Mouse (Mus musculus) intestine, postnatal 0 days (tissue): ENCODE measurements at regions not wholly inside any gene's neighbourhood (a gene's known extent, or its start where the extent isn't known, plus 50 kb on each side); places are given as distances from the start of the nearest gene placed in this dataset.

Source experiments
- ATAC-seq: fragments of 200-750 bp; cut with Nextera tagmentation; 2 replicates; pipeline ENCODE4 v1.8.0; 2017; ENCODE audit warnings: mild to moderate bottlenecking, moderate TSS enrichment, moderate library complexity
- H3K27ac ChIP-seq: fragments of 300-500 bp; sonication (generic); 2 replicates; pipeline ENCODE4 v1.5.1; 2014; ENCODE audit warnings: mild to moderate bottlenecking, low read depth, low read length, moderate library complexity
- H3K27me3 ChIP-seq: fragments of 300-500 bp; sonication (generic); replicated peaks from 2 replicates; pipeline ENCODE4 v1.6.1; 2014; ENCODE audit warnings: low read length, mixed read lengths; ENCODE audit not compliant: control insufficient read depth, insufficient read depth
- H3K36me3 ChIP-seq: fragments of 300-500 bp; sonication (generic); 2 replicates; pipeline ENCODE4 v1.6.1; 2014; ENCODE audit warnings: mild to moderate bottlenecking, moderate library complexity; ENCODE audit not compliant: control insufficient read depth, insufficient read depth
- H3K4me1 ChIP-seq: fragments of 300-500 bp; sonication (generic); replicated peaks from 2 replicates; pipeline ENCODE4 v1.6.1; 2014; ENCODE audit warnings: antibody characterized with exemption, low read length, mixed read lengths; ENCODE audit not compliant: control insufficient read depth, insufficient read depth
- H3K4me2 ChIP-seq: fragments of 300-500 bp; sonication (generic); replicated peaks from 2 replicates; pipeline ENCODE4 v1.6.1; 2014; ENCODE audit warnings: low read depth, mild to moderate bottlenecking, moderate library complexity
- H3K4me3 ChIP-seq: fragments of 300-500 bp; sonication (generic); 2 replicates; pipeline ENCODE4 v1.5.1; 2014; ENCODE audit warnings: low read depth, low read length
- H3K9ac ChIP-seq: fragments of 300-500 bp; sonication (generic); 2 replicates; pipeline ENCODE4 v1.6.1; 2014; ENCODE audit warnings: mild to moderate bottlenecking, low read depth, low read length
- H3K9me3 ChIP-seq: fragments of 300-500 bp; sonication (generic); 2 replicates; pipeline ENCODE4 v1.6.1; 2016; ENCODE audit warnings: mixed run types; ENCODE audit not compliant: control insufficient read depth
- CTCF ChIP-seq: sonication (generic); IDR thresholded peaks from 2 replicates; pipeline ENCODE4 v1.5.1; 2016; ENCODE audit warnings: low read depth, mild to moderate bottlenecking, control low read depth, antibody characterized with exemption, moderate library complexity
- WGBS: fragments of 180-500 bp; shearing (Covaris S2); extraction: QIAGEN DNeasy Blood & Tissue Kit; methylation state at CpG from one replicate; pipeline ENCODE4 v1.1.7; 2014; 5-methylcytosine and 5-hydroxymethylcytosine counted together

GRCm38 (mm10) chr7:137939116-137939515, 458.4 kb downstream of the Tcerg1l start:
- H3K9me3 ChIP-seq: no peaks in the 10 kb centered on the region
- H3K4me3 ChIP-seq: no peak overlapping the region
- no peaks in the 10 kb centered on the region for H3K27me3 ChIP-seq
- TF ChIP-seq CTCF: no peak
- H3K4me2 ChIP-seq: no peak overlapping the region
- 79% methylated on average over 8 of the region's 8 CpGs for WGBS
- H3K9ac ChIP-seq: no peak overlapping the region
- H3K4me1 ChIP-seq: no peaks in the 10 kb centered on the region
- no peak overlapping the region for H3K27ac ChIP-seq
- no peaks in the 10 kb centered on the region for H3K36me3 ChIP-seq
- no peak for ATAC-seq

DNA sequence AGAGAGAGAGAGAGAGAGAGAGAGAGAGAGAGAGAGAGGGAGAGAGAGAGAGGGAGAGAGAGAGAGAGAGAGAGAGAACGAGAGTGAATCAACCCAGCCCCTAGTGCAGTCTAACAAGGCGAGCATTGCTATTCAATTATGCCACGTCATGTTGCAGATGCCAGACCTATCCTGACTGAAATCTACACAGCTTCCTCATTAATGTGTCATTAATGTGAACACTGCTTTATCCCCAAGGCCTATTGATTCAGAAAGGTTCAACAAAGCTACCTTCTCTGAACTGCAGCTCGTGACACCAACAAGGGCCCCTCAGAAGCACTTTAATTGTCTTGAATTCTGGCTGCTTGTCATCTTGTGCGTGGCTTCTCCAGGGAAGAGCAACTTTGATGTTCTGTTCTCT, 457.4 kb downstream of the Tcerg1l start:
- no peak overlapping the region for H3K4me2 ChIP-seq
- no peak for ATAC-seq
- H3K9ac ChIP-seq: no peak overlapping the region
- no peak overlapping the region for H3K4me3 ChIP-seq
- no peaks in the 10 kb centered on the region for H3K9me3 ChIP-seq
- no peak overlapping the region for H3K27ac ChIP-seq
- TF ChIP-seq CTCF: no peak
- 61% methylated on average over 5 of the region's 5 CpGs for WGBS
- H3K4me1 ChIP-seq: no peaks in the 10 kb centered on the region
- H3K36me3 ChIP-seq: no peaks in the 10 kb centered on the region
- H3K27me3 ChIP-seq: no peaks in the 10 kb centered on the region

DNA sequence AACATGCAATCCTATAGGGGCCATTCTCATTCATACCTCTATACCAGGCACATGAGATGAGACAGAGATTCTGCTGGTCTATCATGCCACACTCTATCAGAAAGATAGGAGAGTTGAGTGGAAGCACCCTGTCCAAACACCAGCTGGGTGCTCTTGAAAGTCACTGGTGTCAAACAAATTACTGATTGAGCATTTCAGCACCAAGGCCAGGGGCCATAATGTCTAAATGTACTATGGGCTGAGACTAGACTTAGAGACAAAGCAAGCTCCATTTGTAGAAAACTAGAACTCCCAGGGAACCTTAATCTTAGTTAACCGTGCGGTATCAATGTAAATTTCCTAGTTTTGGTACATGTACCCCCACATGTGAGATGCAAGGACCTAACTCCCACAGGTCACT, 452.5 kb downstream of the Tcerg1l start:
- TF ChIP-seq CTCF: no peak
- H3K4me3 ChIP-seq: no peak overlapping the region
- H3K27ac ChIP-seq: no peak overlapping the region
- WGBS: 87% methylated on average over 2 of the region's 2 CpGs
- H3K36me3 ChIP-seq: no peaks in the 10 kb centered on the region
- no peaks in the 10 kb centered on the region for H3K27me3 ChIP-seq
- H3K4me2 ChIP-seq: no peak overlapping the region
- no peak overlapping the region for H3K9ac ChIP-seq
- no peaks in the 10 kb centered on the region for H3K4me1 ChIP-seq
- ATAC-seq: no peak
- no peaks in the 10 kb centered on the region for H3K9me3 ChIP-seq

- H3K4me1 ChIP-seq: no peaks in the 10 kb centered on the region
- H3K27me3 ChIP-seq: no peaks in the 10 kb centered on the region
- H3K4me3 ChIP-seq: no peak overlapping the region
- WGBS: 34% methylated on average over 5 of the region's 5 CpGs
- H3K9me3 ChIP-seq: no peaks in the 10 kb centered on the region
- no peak overlapping the region for H3K27ac ChIP-seq
- ATAC-seq: no peak
- H3K4me2 ChIP-seq: no peak overlapping the region
- H3K9ac ChIP-seq: no peak overlapping the region
- H3K36me3 ChIP-seq: no peaks in the 10 kb centered on the region
- TF ChIP-seq CTCF: no peak
Observed at GRCm38 (mm10) chr7:137947424-137947823, 450.1 kb downstream of the Tcerg1l start.

DNA sequence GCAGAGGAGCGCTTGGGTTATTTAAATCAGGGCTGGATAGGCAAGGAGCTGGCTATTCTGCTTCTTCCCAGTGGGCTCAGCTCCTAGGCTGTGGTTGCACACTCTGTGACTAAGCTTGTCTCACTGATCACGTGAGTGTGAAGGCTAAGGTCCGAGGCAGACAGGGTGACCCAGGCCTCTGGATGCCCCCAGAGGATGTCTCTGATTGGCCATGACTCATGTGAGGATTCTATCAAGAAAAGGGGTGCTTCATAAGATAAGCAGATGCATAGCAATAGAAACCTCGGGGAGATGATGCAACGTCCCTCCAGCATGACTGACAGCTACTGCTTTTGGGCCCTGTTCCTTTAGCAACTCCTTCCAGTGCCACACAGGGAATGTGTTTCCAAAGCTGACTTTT, 440.2 kb downstream of the Tcerg1l start:
- no peak for TF ChIP-seq CTCF
- WGBS: 62% methylated on average over 5 of the region's 5 CpGs
- H3K4me3 ChIP-seq: no peak overlapping the region
- ATAC-seq: no peak
- H3K36me3 ChIP-seq: no peaks in the 10 kb centered on the region
- no peak overlapping the region for H3K9ac ChIP-seq
- no peak overlapping the region for H3K4me2 ChIP-seq
- H3K4me1 ChIP-seq: no peaks in the 10 kb centered on the region
- no peak overlapping the region for H3K27ac ChIP-seq
- no peaks in the 10 kb centered on the region for H3K27me3 ChIP-seq
- H3K9me3 ChIP-seq: no peaks in the 10 kb centered on the region

GRCm38 (mm10) chr7:137957848-137958247, 439.7 kb downstream of the Tcerg1l start:
- Histone ChIP-seq H3K9me3 (no peaks in the 10 kb centered on the region), H3K4me3 (no peak overlapping the region), H3K27me3 (no peaks in the 10 kb centered on the region), H3K9ac (no peak overlapping the region), H3K4me2 (no peak overlapping the region), H3K27ac (no peak overlapping the region), H3K4me1 (no peaks in the 10 kb centered on the region), H3K36me3 (no peaks in the 10 kb centered on the region)
- no peak for ATAC-seq
- TF ChIP-seq CTCF: no peak
- WGBS: 74% methylated on average over 5 of the region's 5 CpGs

DNA sequence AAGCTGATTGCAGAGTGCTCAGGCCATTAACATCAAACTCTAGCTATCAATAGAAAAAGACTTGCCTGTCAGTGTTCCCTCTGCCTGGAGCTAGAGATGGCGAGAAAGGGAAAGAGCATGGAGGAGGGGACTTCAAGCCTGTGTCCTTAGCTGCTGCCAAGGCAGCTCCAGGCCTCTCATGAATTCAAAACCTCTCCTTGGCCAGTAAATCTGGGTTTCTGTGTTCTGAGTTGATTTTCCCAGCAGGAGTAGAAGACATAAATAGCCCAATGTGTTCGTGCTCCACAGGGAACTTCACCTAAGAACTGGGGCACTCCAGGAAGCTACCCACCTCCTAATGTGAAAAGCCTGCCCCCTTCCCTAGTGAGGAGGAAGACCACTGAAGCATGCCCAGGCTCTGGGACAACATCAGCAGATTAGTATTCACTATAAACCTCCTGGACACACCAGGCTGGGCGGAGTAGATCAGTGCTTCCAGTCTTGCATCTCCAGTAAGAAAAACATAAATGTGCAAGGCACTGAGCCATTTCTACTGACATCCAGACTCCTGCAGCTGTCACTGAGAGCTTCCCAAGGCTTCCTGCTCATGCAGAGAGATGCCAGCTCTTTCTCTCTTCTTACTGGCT, 433.9 kb downstream of the Tcerg1l start:
- Histone ChIP-seq H3K36me3 (no peaks in the 10 kb centered on the region), H3K4me3 (no peak overlapping the region), H3K4me2 (no peak overlapping the region), H3K27ac (no peak overlapping the region), H3K4me1 (no peaks in the 10 kb centered on the region), H3K9me3 (no peaks in the 10 kb centered on the region), H3K9ac (no peak overlapping the region), H3K27me3 (no peaks in the 10 kb centered on the region)
- no peak for TF ChIP-seq CTCF
- ATAC-seq: no peak
- 59% methylated on average over 3 of the region's 3 CpGs for WGBS
